Mouse (Mus musculus) layer of hippocampus, adult 2 months (tissue): ENCODE measurements around the gene 1700001O22Rik. TPM values are rescaled to one million over a fixed set of nuclear protein-coding genes. Genes with fewer than 3 reads are reported as not detected.

ENCODE experiments used
- DNase-seq, 2 experiments: peaks; one replicate each; pipeline ENCODE4 v3.0.0; 2022; ENCODE audit warnings: low spot score in 2 of 2
- H3K27ac ChIP-seq: fragments of 200-600 bp; 2 replicates; pipeline ENCODE4 v1.8.1; 2022
- H3K4me3 ChIP-seq: fragments of 200-600 bp; 2 replicates; pipeline ENCODE4 v1.8.1; 2022; ENCODE audit warnings: mild to moderate bottlenecking
- CTCF ChIP-seq: fragments of 200-600 bp; conservative IDR thresholded peaks from 2 replicates; pipeline ENCODE4 v1.8.1; 2022; ENCODE audit warnings: antibody characterized with exemption, mild to moderate bottlenecking, moderate library complexity
- total RNA-seq, 2 experiments: library from RNA; stranded (reverse); gene quantifications; 2 replicates each; pipeline ENCODE4 v1.2.3; 2021

The 1700001O22Rik gene
- total RNA-seq, 2 experiments from 2014 or later: 4.9 to 5.4 TPM

GRCm38 (mm10) chr2:30829315-30829714 lies 25.9 kb upstream of the 1700001O22Rik start:
- DNase-seq: no peak

GRCm38 (mm10) chr2:30827749-30828475 lies 24.5 kb upstream of the 1700001O22Rik start:
- H3K4me3 ChIP-seq: peak overlapping the region; percentile 95
- DNase-seq: peak; percentile 93 to 98
- TF ChIP-seq CTCF: peak; percentile 99
- H3K27ac ChIP-seq: peak overlapping the region; percentile 89

More at GRCm38 (mm10) chr2:30829315-30829714, 25.9 kb upstream of the 1700001O22Rik start:
- Histone ChIP-seq H3K4me3 (no peak overlapping the region), H3K27ac (no peak overlapping the region)
- peak; percentile 67 for TF ChIP-seq CTCF

- peak; percentile 67 for TF ChIP-seq CTCF
- Histone ChIP-seq H3K4me3 (peak overlapping the region; percentile 95), H3K27ac (peak overlapping the region; percentile 89)
- DNase-seq: peak in 1 of 2 experiments; percentile 48
Observed at GRCm38 (mm10) chr2:30826825-30827748, 23.6 kb upstream of the 1700001O22Rik start.

GRCm38 (mm10) chr2:30823385-30824153 lies 20.1 kb upstream of the 1700001O22Rik start:
- TF ChIP-seq CTCF: no peak
- peak in 1 of 2 experiments; percentile 19 for DNase-seq
- H3K27ac ChIP-seq: peak overlapping the region; percentile 55; the same call in 1 of the 2 replicates
- H3K4me3 ChIP-seq: no peak overlapping the region

GRCm38 (mm10) chr2:30822460-30822859 lies 19.0 kb upstream of the 1700001O22Rik start:
- H3K4me3 ChIP-seq: no peak overlapping the region
- DNase-seq: no peak
- TF ChIP-seq CTCF: no peak
- H3K27ac ChIP-seq: 0 out of 2 replicates have a peak overlapping the region, but pooled peaks have one; percentile 55

GRCm38 (mm10) chr2:30821073-30821472 lies 17.6 kb upstream of the 1700001O22Rik start:
- DNase-seq: no peak
- Histone ChIP-seq H3K27ac (no peak overlapping the region), H3K4me3 (no peak overlapping the region)
- TF ChIP-seq CTCF: peak; percentile 67

GRCm38 (mm10) chr2:30819873-30820272 lies 16.4 kb upstream of the 1700001O22Rik start:
- Histone ChIP-seq H3K4me3 (no peak overlapping the region), H3K27ac (no peak overlapping the region)
- no peak for TF ChIP-seq CTCF
- DNase-seq: no peak

GRCm38 (mm10) chr2:30816383-30816782 lies 12.9 kb upstream of the 1700001O22Rik start:
- H3K27ac ChIP-seq: no peak overlapping the region
- DNase-seq: no peak
- no peak for TF ChIP-seq CTCF

GRCm38 (mm10) chr2:30810573-30810972 lies 7.1 kb upstream of the 1700001O22Rik start:
- Histone ChIP-seq H3K4me3 (no peak overlapping the region), H3K27ac (peak overlapping the region; percentile 20; the same call in 1 of the 2 replicates)
- no peak for TF ChIP-seq CTCF
- no peak for DNase-seq

More at GRCm38 (mm10) chr2:30816383-30816782, 12.9 kb upstream of the 1700001O22Rik start:
- no peak overlapping the region for H3K4me3 ChIP-seq

GRCm38 (mm10) chr2:30809503-30809902 lies 6.0 kb upstream of the 1700001O22Rik start:
- no peak overlapping the region; the same call in 1 of the 2 replicates for H3K4me3 ChIP-seq
- no peak for TF ChIP-seq CTCF
- no peak overlapping the region for H3K27ac ChIP-seq
- no peak for DNase-seq

- Histone ChIP-seq H3K27ac (peak overlapping the region; percentile 85), H3K4me3 (peak overlapping the region; percentile 83)
- TF ChIP-seq CTCF: no peak
- no peak for DNase-seq
Observed at GRCm38 (mm10) chr2:30808296-30808655, 4.8 kb upstream of the 1700001O22Rik start.

GRCm38 (mm10) chr2:30807648-30808295 lies 4.3 kb upstream of the 1700001O22Rik start, which contains the start of gene Ntmt1:
Gene Ntmt1, plus strand, starts transcription at chr2:30807826.
- TF ChIP-seq CTCF: no peak
- H3K27ac ChIP-seq: peak within 1 kb of the TSS; percentile 85

More at GRCm38 (mm10) chr2:30807648-30808295, 4.3 kb upstream of the 1700001O22Rik start, which contains the start of gene Ntmt1:
- peak; percentile 99 to 100 for DNase-seq
- H3K4me3 ChIP-seq: peak within 1 kb of the TSS; percentile 83
